In genomic region chr17:5165201-5165825, GRCm38 (mm10) we compare ENCODE assay signal across 15 mouse cellular contexts.
DNase-seq lines count a peak whose midpoint lies in the region; TF ChIP-seq lines count a peak whose summit lies in the region.
"Had no signal": no experiment of that assay in that cellular context is flagged by ENCODE, and none has a peak within 500 bp of the region (broad histone marks: within the 10 kb centered on the region; RNA-seq: fewer than 3 reads in every experiment).

No protein-coding gene starts in this region.

- peak overlapping the region; percentile 49 for H3K27ac ChIP-seq in layer of hippocampus, adult 2 months
- no peak overlapping the region for H3K27ac ChIP-seq in cortical plate, adult 2 months (ENCODE audit: insufficient read depth, low read length)
- H3K27ac ChIP-seq in small intestine, adult 2 months (ENCODE audit: insufficient read depth, low read depth, low read length) = no peak overlapping the region
- H3K27ac ChIP-seq: embryonic facial prominence, embryonic 12.5 days; kidney, postnatal 0 days; midbrain, embryonic 12.5 days had no signal

- DNase-seq in layer of hippocampus, adult 2 months (ENCODE audit: low spot score in 2 of 2) = no peak
- DNase-seq in layer of hippocampus, adult 9-11 months = no peak
- peak; percentile 47 for DNase-seq in CD4-positive, CD25-positive, alpha-beta regulatory T cell, adult 2 months (ENCODE audit: low read depth, low spot score)
- no peak for DNase-seq in urinary bladder, postnatal 10 days (ENCODE audit: low spot score)
- no peak for DNase-seq in retina, embryonic 14.5 days (ENCODE audit: low spot score)
- DNase-seq in heart, adult 8-10 months (ENCODE audit: low spot score) = no peak
- DNase-seq: forebrain, postnatal 0 days; heart, adult 18-20 months; heart, postnatal 4 days; lung, adult 2 months had no signal

- H3K4me3 ChIP-seq in layer of hippocampus, adult 2 months = peak overlapping the region; percentile 13
- H3K4me3 ChIP-seq in cortical plate, adult 2 months (ENCODE audit: insufficient read depth, low read length) = peak overlapping the region; percentile 10; the same call in 1 of the 2 replicates
- H3K4me3 ChIP-seq in small intestine, adult 2 months (ENCODE audit: low read depth, low read length) = peak overlapping the region; percentile 15; the same call in 1 of the 2 replicates
- H3K4me3 ChIP-seq: embryonic facial prominence, embryonic 12.5 days; midbrain, embryonic 12.5 days had no signal

- 58% methylated on average over 15 of the region's 15 CpGs for WGBS in small intestine, adult 2 months

- no peak for TF ChIP-seq CTCF in layer of hippocampus, adult 2 months (conservative IDR thresholded peaks at IDR 0.05)
- TF ChIP-seq CTCF in cortical plate, adult 2 months (IDR thresholded peaks at IDR 0.05; ENCODE audit: extremely low read depth, insufficient read depth, low read length) = no peak
- TF ChIP-seq CTCF in small intestine, adult 2 months (IDR thresholded peaks at IDR 0.05; ENCODE audit: extremely low read depth, insufficient read length, insufficient replicate concordance, low read depth, low read length) = no peak

- H3K36me3 ChIP-seq in small intestine, adult 2 months (ENCODE audit: control insufficient read depth, insufficient read depth, low read length) = no peaks in the 10 kb centered on the region
- H3K36me3 ChIP-seq: embryonic facial prominence, embryonic 12.5 days; midbrain, embryonic 12.5 days had no signal

- H3K4me1 ChIP-seq in cortical plate, adult 2 months (ENCODE audit: control insufficient read depth, insufficient read depth, low read length) = peaks cover 22% of the 10 kb centered on the region
- peaks cover 14% of the 10 kb centered on the region for H3K4me1 ChIP-seq in small intestine, adult 2 months (ENCODE audit: control insufficient read depth, insufficient read depth, insufficient read length, low read length)

- H3K27me3 ChIP-seq in small intestine, adult 2 months (ENCODE audit: control insufficient read depth, insufficient read depth, low read length) = no peaks in the 10 kb centered on the region
- H3K27me3 ChIP-seq: embryonic facial prominence, embryonic 12.5 days had no signal

- TF ChIP-seq POLR2A in cortical plate, adult 2 months (IDR thresholded peaks at IDR 0.05; ENCODE audit: extremely low read depth, insufficient read depth, low read length) = no peak
- no peak for TF ChIP-seq POLR2A in small intestine, adult 2 months (IDR thresholded peaks at IDR 0.05; ENCODE audit: low read depth, low read length)
